Mouse (Mus musculus): Measurements from ENCODE around the gene Iqcj. TPM values are rescaled to one million over a fixed set of nuclear protein-coding genes. Genes with fewer than 3 reads are reported as not detected.

Iqcj gene
- polyA plus RNA-seq, 1 experiment, result not detected

- H3K27ac ChIP-seq (ENCODE audit: insufficient read depth, low read length), result no peak overlapping the region
- H3K36me3 ChIP-seq (ENCODE audit: control insufficient read depth, insufficient read depth, low read length), result no peaks in the 10 kb centered on the region
- 69% methylated on average over 1 of the region's 1 CpGs for WGBS
- H3K4me3 ChIP-seq (ENCODE audit: extremely low read depth, insufficient read depth, insufficient read length), result no peak overlapping the region
- no peaks in the 10 kb centered on the region for H3K27me3 ChIP-seq (ENCODE audit: control insufficient read depth, insufficient read depth, low read length)
- TF ChIP-seq POLR2A (IDR thresholded peaks at IDR 0.05; ENCODE audit: low read depth, low read length) (no peak), CTCF (IDR thresholded peaks at IDR 0.05; ENCODE audit: extremely low read depth, insufficient read depth, insufficient read length, insufficient replicate concordance) (no peak)
- DNase-seq (ENCODE audit: low read depth in 1 of 2, low spot score in 2 of 2), result no peak
- no peaks in the 10 kb centered on the region for H3K4me1 ChIP-seq (ENCODE audit: control insufficient read depth, insufficient read depth, insufficient read length)
Measured at GRCm38 (mm10) chr3:67886176-67886575, 5.8 kb upstream of the Iqcj start.

GRCm38 (mm10) chr3:67887251-67887650 lies 4.8 kb upstream of the Iqcj start:
- Histone ChIP-seq H3K4me1 (ENCODE audit: control insufficient read depth, insufficient read depth, insufficient read length) (no peaks in the 10 kb centered on the region), H3K27ac (ENCODE audit: insufficient read depth, low read length) (no peak overlapping the region), H3K27me3 (ENCODE audit: control insufficient read depth, insufficient read depth, low read length) (no peaks in the 10 kb centered on the region), H3K4me3 (ENCODE audit: extremely low read depth, insufficient read depth, insufficient read length) (no peak overlapping the region), H3K36me3 (ENCODE audit: control insufficient read depth, insufficient read depth, low read length) (no peaks in the 10 kb centered on the region)
- no peak for DNase-seq (ENCODE audit: low read depth in 1 of 2, low spot score in 2 of 2)
- no peak for TF ChIP-seq CTCF (IDR thresholded peaks at IDR 0.05; ENCODE audit: extremely low read depth, insufficient read depth, insufficient read length, insufficient replicate concordance)
- TF ChIP-seq POLR2A (IDR thresholded peaks at IDR 0.05; ENCODE audit: low read depth, low read length), result no peak

- Histone ChIP-seq H3K4me3 (ENCODE audit: extremely low read depth, insufficient read depth, insufficient read length) (no peak overlapping the region), H3K36me3 (ENCODE audit: control insufficient read depth, insufficient read depth, low read length) (no peaks in the 10 kb centered on the region), H3K27me3 (ENCODE audit: control insufficient read depth, insufficient read depth, low read length) (no peaks in the 10 kb centered on the region), H3K27ac (ENCODE audit: insufficient read depth, low read length) (no peak overlapping the region), H3K4me1 (ENCODE audit: control insufficient read depth, insufficient read depth, insufficient read length) (no peaks in the 10 kb centered on the region)
- DNase-seq (ENCODE audit: low read depth in 1 of 2, low spot score in 2 of 2), result no peak
- TF ChIP-seq CTCF (IDR thresholded peaks at IDR 0.05; ENCODE audit: extremely low read depth, insufficient read depth, insufficient read length, insufficient replicate concordance) (no peak), POLR2A (IDR thresholded peaks at IDR 0.05; ENCODE audit: low read depth, low read length) (no peak)
- 91% methylated on average over 10 of the region's 10 CpGs for WGBS
Measured at GRCm38 (mm10) chr3:67892768-67893167, 748 bp downstream of the Iqcj start.

- Histone ChIP-seq H3K4me1 (ENCODE audit: control insufficient read depth, insufficient read depth, insufficient read length) (no peaks in the 10 kb centered on the region), H3K4me3 (ENCODE audit: extremely low read depth, insufficient read depth, insufficient read length) (no peak overlapping the region), H3K27me3 (ENCODE audit: control insufficient read depth, insufficient read depth, low read length) (no peaks in the 10 kb centered on the region), H3K36me3 (ENCODE audit: control insufficient read depth, insufficient read depth, low read length) (no peaks in the 10 kb centered on the region), H3K27ac (ENCODE audit: insufficient read depth, low read length) (no peak overlapping the region)
- DNase-seq (ENCODE audit: low read depth in 1 of 2, low spot score in 2 of 2), result no peak
- 67% methylated on average over 4 of the region's 4 CpGs for WGBS
- TF ChIP-seq CTCF (IDR thresholded peaks at IDR 0.05; ENCODE audit: extremely low read depth, insufficient read depth, insufficient read length, insufficient replicate concordance), result no peak
- no peak for TF ChIP-seq POLR2A (IDR thresholded peaks at IDR 0.05; ENCODE audit: low read depth, low read length)
Measured at GRCm38 (mm10) chr3:67902517-67902916, 10.5 kb downstream of the Iqcj start.

DNA sequence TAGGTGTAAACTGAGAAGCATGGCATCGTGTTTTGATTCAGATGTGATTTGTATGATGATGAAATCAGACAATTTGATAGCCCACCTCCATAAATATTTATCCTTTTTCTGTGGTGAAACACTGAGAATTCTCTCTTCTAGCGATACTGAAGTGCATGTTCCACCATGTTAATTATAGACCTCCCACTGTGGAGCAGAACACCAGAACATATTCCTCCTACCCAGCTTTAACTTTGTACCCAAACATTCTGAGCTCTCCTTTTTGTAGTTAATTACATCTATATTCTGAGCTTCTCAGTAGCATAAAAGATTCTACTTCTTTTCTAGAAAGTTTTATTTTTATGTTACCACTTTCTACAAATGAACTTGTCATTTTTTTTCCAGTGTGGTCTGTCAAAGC lies 16.6 kb downstream of the Iqcj start:
- TF ChIP-seq POLR2A (IDR thresholded peaks at IDR 0.05; ENCODE audit: low read depth, low read length) (no peak), CTCF (IDR thresholded peaks at IDR 0.05; ENCODE audit: extremely low read depth, insufficient read depth, insufficient read length, insufficient replicate concordance) (no peak)
- no peaks in the 10 kb centered on the region for H3K27me3 ChIP-seq (ENCODE audit: control insufficient read depth, insufficient read depth, low read length)
- H3K4me1 ChIP-seq (ENCODE audit: control insufficient read depth, insufficient read depth, insufficient read length), result no peaks in the 10 kb centered on the region
- no peaks in the 10 kb centered on the region for H3K36me3 ChIP-seq (ENCODE audit: control insufficient read depth, insufficient read depth, low read length)
- DNase-seq (ENCODE audit: low read depth in 1 of 2, low spot score in 2 of 2), result no peak
- no peak overlapping the region for H3K4me3 ChIP-seq (ENCODE audit: extremely low read depth, insufficient read depth, insufficient read length)
- 96% methylated on average over 2 of the region's 2 CpGs for WGBS
- no peak overlapping the region for H3K27ac ChIP-seq (ENCODE audit: insufficient read depth, low read length)

DNA sequence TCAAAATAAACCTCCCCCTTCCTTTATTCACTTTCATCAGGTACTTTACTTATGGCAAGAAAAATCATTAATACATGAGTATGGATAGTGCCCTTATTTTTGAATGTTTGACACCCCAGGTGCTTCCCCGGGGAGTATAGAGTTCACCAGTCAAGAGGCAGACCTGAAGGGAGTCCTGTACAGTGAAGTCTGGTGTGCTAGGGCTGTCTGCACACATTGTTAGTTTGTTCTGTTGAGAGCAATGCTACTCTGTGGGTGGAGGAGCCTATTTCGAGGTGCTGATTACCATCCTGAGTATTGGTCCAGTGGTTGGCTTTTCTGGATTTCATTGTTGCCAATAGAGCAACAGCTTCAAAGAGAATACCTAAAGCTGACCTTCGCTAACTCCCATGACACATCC lies 26.1 kb downstream of the Iqcj start:
- Histone ChIP-seq H3K4me1 (ENCODE audit: control insufficient read depth, insufficient read depth, insufficient read length) (no peaks in the 10 kb centered on the region), H3K4me3 (ENCODE audit: extremely low read depth, insufficient read depth, insufficient read length) (no peak overlapping the region), H3K36me3 (ENCODE audit: control insufficient read depth, insufficient read depth, low read length) (no peaks in the 10 kb centered on the region), H3K27me3 (ENCODE audit: control insufficient read depth, insufficient read depth, low read length) (no peaks in the 10 kb centered on the region), H3K27ac (ENCODE audit: insufficient read depth, low read length) (no peak overlapping the region)
- DNase-seq (ENCODE audit: low read depth in 1 of 2, low spot score in 2 of 2), result no peak
- no peak for TF ChIP-seq CTCF (IDR thresholded peaks at IDR 0.05; ENCODE audit: extremely low read depth, insufficient read depth, insufficient read length, insufficient replicate concordance)
- TF ChIP-seq POLR2A (IDR thresholded peaks at IDR 0.05; ENCODE audit: low read depth, low read length), result no peak
- 70% methylated on average over 3 of the region's 3 CpGs for WGBS

DNA sequence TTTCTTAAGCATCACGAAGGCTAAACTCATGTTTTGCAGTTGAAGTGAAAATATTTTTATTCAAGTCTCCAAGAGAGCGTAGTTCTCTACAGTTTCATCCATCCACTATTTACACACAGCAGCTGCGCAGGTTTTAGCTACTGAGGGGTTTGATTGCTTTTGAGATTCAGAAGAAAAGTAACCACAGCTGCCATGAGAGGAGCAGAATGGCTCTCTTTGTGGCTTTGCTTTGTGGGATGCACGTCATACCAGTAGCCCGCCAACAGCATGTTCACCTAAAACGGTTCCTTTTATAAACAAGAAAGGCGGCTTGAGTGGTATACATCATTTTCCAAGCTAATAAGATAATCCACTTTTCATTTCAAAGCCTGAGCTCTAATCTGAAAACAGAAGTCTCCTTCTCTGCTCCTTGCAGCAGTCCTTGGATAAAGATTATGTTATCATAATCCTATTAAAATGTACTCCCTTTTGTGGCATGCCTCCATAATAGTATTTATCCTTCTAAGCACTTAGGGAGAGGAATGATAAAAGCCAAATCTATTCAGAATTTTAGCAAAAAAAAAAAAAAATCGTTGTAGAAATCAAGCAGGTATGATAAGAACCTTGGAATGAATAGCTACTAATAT lies 26.7 kb downstream of the Iqcj start:
- DNase-seq (ENCODE audit: low read depth in 1 of 2, low spot score in 2 of 2), result no peak
- H3K4me1 ChIP-seq (ENCODE audit: control insufficient read depth, insufficient read depth, insufficient read length), result no peaks in the 10 kb centered on the region
- no peaks in the 10 kb centered on the region for H3K27me3 ChIP-seq (ENCODE audit: control insufficient read depth, insufficient read depth, low read length)
- H3K4me3 ChIP-seq (ENCODE audit: extremely low read depth, insufficient read depth, insufficient read length), result no peak overlapping the region
- 75% methylated on average over 8 of the region's 8 CpGs for WGBS
- H3K36me3 ChIP-seq (ENCODE audit: control insufficient read depth, insufficient read depth, low read length), result no peaks in the 10 kb centered on the region
- TF ChIP-seq CTCF (IDR thresholded peaks at IDR 0.05; ENCODE audit: extremely low read depth, insufficient read depth, insufficient read length, insufficient replicate concordance) (no peak), POLR2A (IDR thresholded peaks at IDR 0.05; ENCODE audit: low read depth, low read length) (no peak)
- H3K27ac ChIP-seq (ENCODE audit: insufficient read depth, low read length), result no peak overlapping the region

Data from spleen, adult 2 months (tissue).